Mouse (Mus musculus) intestine, postnatal 0 days (tissue): ENCODE results near the gene 4933411K16Rik. TPM values are rescaled to one million over a fixed set of nuclear protein-coding genes. Genes with fewer than 3 reads are reported as not detected.

Experiments
- ATAC-seq: fragments of 200-750 bp; cut with Nextera tagmentation; 2 replicates; pipeline ENCODE4 v1.8.0; 2017; ENCODE audit warnings: mild to moderate bottlenecking, moderate TSS enrichment, moderate library complexity
- H3K27ac ChIP-seq: fragments of 300-500 bp; sonication (generic); 2 replicates; pipeline ENCODE4 v1.5.1; 2014; ENCODE audit warnings: mild to moderate bottlenecking, low read depth, low read length, moderate library complexity
- H3K27me3 ChIP-seq: fragments of 300-500 bp; sonication (generic); replicated peaks from 2 replicates; pipeline ENCODE4 v1.6.1; 2014; ENCODE audit warnings: low read length, mixed read lengths; ENCODE audit not compliant: control insufficient read depth, insufficient read depth
- H3K36me3 ChIP-seq: fragments of 300-500 bp; sonication (generic); 2 replicates; pipeline ENCODE4 v1.6.1; 2014; ENCODE audit warnings: mild to moderate bottlenecking, moderate library complexity; ENCODE audit not compliant: control insufficient read depth, insufficient read depth
- H3K4me1 ChIP-seq: fragments of 300-500 bp; sonication (generic); replicated peaks from 2 replicates; pipeline ENCODE4 v1.6.1; 2014; ENCODE audit warnings: antibody characterized with exemption, low read length, mixed read lengths; ENCODE audit not compliant: control insufficient read depth, insufficient read depth
- H3K4me2 ChIP-seq: fragments of 300-500 bp; sonication (generic); replicated peaks from 2 replicates; pipeline ENCODE4 v1.6.1; 2014; ENCODE audit warnings: low read depth, mild to moderate bottlenecking, moderate library complexity
- H3K4me3 ChIP-seq: fragments of 300-500 bp; sonication (generic); 2 replicates; pipeline ENCODE4 v1.5.1; 2014; ENCODE audit warnings: low read depth, low read length
- H3K9ac ChIP-seq: fragments of 300-500 bp; sonication (generic); 2 replicates; pipeline ENCODE4 v1.6.1; 2014; ENCODE audit warnings: mild to moderate bottlenecking, low read depth, low read length
- H3K9me3 ChIP-seq: fragments of 300-500 bp; sonication (generic); 2 replicates; pipeline ENCODE4 v1.6.1; 2016; ENCODE audit warnings: mixed run types; ENCODE audit not compliant: control insufficient read depth
- CTCF ChIP-seq: sonication (generic); IDR thresholded peaks from 2 replicates; pipeline ENCODE4 v1.5.1; 2016; ENCODE audit warnings: low read depth, mild to moderate bottlenecking, control low read depth, antibody characterized with exemption, moderate library complexity
- WGBS: fragments of 180-500 bp; shearing (Covaris S2); extraction: QIAGEN DNeasy Blood & Tissue Kit; methylation state at CpG from one replicate; pipeline ENCODE4 v1.1.7; 2014; 5-methylcytosine and 5-hydroxymethylcytosine counted together
- polyA plus RNA-seq: library from polyadenylated mRNA; unstranded; fragments of >200 nt; fragmentation: Nextera tagmentation; extraction: Ambion mirVana; gene quantifications from 2 replicates; pipeline ENCODE4 v1.2.1, GENCODE M21; 2015

The 4933411K16Rik gene
- polyA plus RNA-seq, 1 experiment from 2014 or later, result 0.08 TPM

DNA sequence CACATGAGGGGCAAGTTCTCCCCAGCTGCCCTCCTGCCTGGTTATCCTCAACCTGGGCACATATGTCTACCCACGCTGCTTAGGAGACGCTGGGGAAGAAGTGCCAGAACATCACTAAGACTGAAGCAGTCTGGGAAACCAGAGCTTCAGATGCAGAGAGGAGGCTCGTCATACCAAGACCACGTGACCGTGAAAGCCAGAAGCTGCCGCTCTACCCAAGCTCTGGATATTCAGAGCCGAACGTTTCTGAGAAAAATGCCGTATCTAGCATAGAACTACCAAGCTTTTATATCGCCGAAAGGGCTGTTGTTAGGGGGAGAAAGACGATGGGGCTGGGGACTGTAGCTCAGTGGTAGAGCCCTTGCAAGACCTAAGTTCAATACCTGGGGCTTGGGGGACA lies 13.7 kb upstream of the 4933411K16Rik start:
- Histone ChIP-seq H3K9me3 (no peaks in the 10 kb centered on the region), H3K36me3 (peaks cover 13% of the 10 kb centered on the region; the same call in 1 of the 2 replicates), H3K4me2 (no peak overlapping the region), H3K27ac (no peak overlapping the region), H3K9ac (no peak overlapping the region), H3K27me3 (no peaks in the 10 kb centered on the region), H3K4me1 (no peaks in the 10 kb centered on the region), H3K4me3 (no peak overlapping the region)
- no peak for ATAC-seq
- TF ChIP-seq CTCF, result no peak
- 89% methylated on average over 12 of the region's 12 CpGs for WGBS

- 97% methylated on average over 6 of the region's 6 CpGs for WGBS
- no peak for ATAC-seq
- H3K9ac ChIP-seq, result no peak overlapping the region
- H3K4me2 ChIP-seq, result no peak overlapping the region
- H3K27me3 ChIP-seq, result no peaks in the 10 kb centered on the region
- TF ChIP-seq CTCF, result no peak
- no peaks in the 10 kb centered on the region for H3K36me3 ChIP-seq
- no peak overlapping the region for H3K4me3 ChIP-seq
- H3K9me3 ChIP-seq, result no peaks in the 10 kb centered on the region
- 0 out of 2 replicates have a peak, but pooled peaks cover 6% of the 10 kb centered on the region for H3K4me1 ChIP-seq
- H3K27ac ChIP-seq, result no peak overlapping the region
Measured at GRCm38 (mm10) chr19:42043988-42044387, 8.1 kb upstream of the 4933411K16Rik start.

- H3K4me1 ChIP-seq, result 0 out of 2 replicates have a peak, but pooled peaks cover 6% of the 10 kb centered on the region
- H3K27ac ChIP-seq, result no peak within 1 kb of the TSS
- no peaks in the 10 kb centered on the region for H3K9me3 ChIP-seq
- H3K27me3 ChIP-seq, result no peaks in the 10 kb centered on the region
- H3K4me3 ChIP-seq, result peak within 1 kb of the TSS; percentile 39
- peak; percentile 96 for TF ChIP-seq CTCF
- peak within 1 kb of the TSS; percentile 67 for H3K4me2 ChIP-seq
- peak within 1 kb of the TSS; percentile 44; the same call in 1 of the 2 replicates for H3K9ac ChIP-seq
- H3K36me3 ChIP-seq, result no peaks in the 10 kb centered on the region
- ATAC-seq, result peak; percentile 92
- WGBS, result 20% methylated on average over 23 of the region's 23 CpGs
Measured at GRCm38 (mm10) chr19:42045269-42046102, 6.6 kb upstream of the 4933411K16Rik start, which contains the start of gene Hoga1. TSS of gene Hoga1 (plus strand) at chr19:42045610.

- Histone ChIP-seq H3K9ac (no peak overlapping the region), H3K9me3 (no peaks in the 10 kb centered on the region), H3K4me1 (0 out of 2 replicates have a peak, but pooled peaks cover 6% of the 10 kb centered on the region), H3K27me3 (no peaks in the 10 kb centered on the region), H3K4me2 (no peak overlapping the region), H3K27ac (peak overlapping the region; percentile 35), H3K36me3 (no peaks in the 10 kb centered on the region), H3K4me3 (no peak overlapping the region)
- WGBS, result 94% methylated on average over 1 of the region's 1 CpGs
- ATAC-seq, result 0 out of 2 replicates have a peak, but pooled peaks have one; percentile 37
- TF ChIP-seq CTCF, result no peak
Measured at GRCm38 (mm10) chr19:42050251-42050650, 1.8 kb upstream of the 4933411K16Rik start.

- TF ChIP-seq CTCF, result no peak
Measured at GRCm38 (mm10) chr19:42051351-42051750, 697 bp upstream of the 4933411K16Rik start.

DNA sequence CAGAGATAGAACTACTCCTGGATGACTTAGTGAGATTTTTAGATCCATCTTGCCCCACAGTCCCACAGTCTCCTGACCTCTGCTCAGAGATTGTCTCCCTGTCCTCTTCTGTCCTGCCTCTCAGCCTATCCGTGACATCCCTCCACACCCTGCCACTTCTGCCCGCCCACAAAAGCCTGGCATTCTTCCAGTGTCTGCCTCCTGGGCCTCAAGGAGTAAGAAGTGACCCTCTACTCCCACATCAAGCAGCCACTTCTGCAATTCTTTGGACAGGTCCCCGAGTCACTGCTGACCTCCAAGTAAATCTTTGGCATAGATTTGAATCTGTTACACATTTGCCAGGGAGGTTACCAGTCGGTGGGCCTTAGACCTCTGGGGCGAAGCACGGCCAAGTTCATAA lies 2.2 kb downstream of the 4933411K16Rik start:
- no peak for ATAC-seq
- H3K4me1 ChIP-seq, result no peaks in the 10 kb centered on the region
- H3K27me3 ChIP-seq, result no peaks in the 10 kb centered on the region
- no peaks in the 10 kb centered on the region for H3K9me3 ChIP-seq
- no peak overlapping the region for H3K4me2 ChIP-seq
- no peak overlapping the region for H3K27ac ChIP-seq
- H3K9ac ChIP-seq, result no peak overlapping the region
- no peaks in the 10 kb centered on the region for H3K36me3 ChIP-seq
- WGBS, result 68% methylated on average over 6 of the region's 6 CpGs
- H3K4me3 ChIP-seq, result no peak overlapping the region
- no peak for TF ChIP-seq CTCF

More at GRCm38 (mm10) chr19:42051351-42051750, 697 bp upstream of the 4933411K16Rik start:
- Histone ChIP-seq H3K9me3 (no peaks in the 10 kb centered on the region), H3K27me3 (no peaks in the 10 kb centered on the region), H3K27ac (no peak overlapping the region), H3K4me3 (no peak overlapping the region), H3K4me2 (no peak overlapping the region), H3K4me1 (no peaks in the 10 kb centered on the region), H3K9ac (no peak overlapping the region), H3K36me3 (no peaks in the 10 kb centered on the region)
- ATAC-seq, result no peak
- WGBS, result 86% methylated on average over 3 of the region's 3 CpGs
